Mouse (Mus musculus) hindlimb bud, embryonic 11.5 days (tissue): ENCODE measurements at regions not wholly inside any gene's neighbourhood (a gene's known extent, or its start where the extent isn't known, plus 50 kb on each side); places are given as distances from the start of the nearest gene placed in this dataset.

Experiments
- DNase-seq: peaks from one replicate; pipeline ENCODE4 v3.0.0-alpha.2; 2012; ENCODE audit warnings: low read depth, low spot score; ENCODE audit errors: extremely low spot score

GRCm38 (mm10) chr8:11909146-11909545 lies 68.9 kb downstream of the Tex29 start:
- DNase-seq = no peak

GRCm38 (mm10) chr8:11911639-11912450 lies 71.6 kb downstream of the Tex29 start:
- no peak for DNase-seq

GRCm38 (mm10) chr8:11912451-11913128 lies 72.3 kb downstream of the Tex29 start:
- no peak for DNase-seq

GRCm38 (mm10) chr8:11913129-11913900 lies 73.0 kb downstream of the Tex29 start:
- DNase-seq = no peak

- DNase-seq = no peak
Observed at GRCm38 (mm10) chr8:11914131-11914530, 73.9 kb downstream of the Tex29 start.

GRCm38 (mm10) chr8:11914681-11915474 lies 74.6 kb downstream of the Tex29 start:
- DNase-seq = no peak

- DNase-seq = no peak
Observed at GRCm38 (mm10) chr8:11915721-11916120, 75.4 kb downstream of the Tex29 start.

GRCm38 (mm10) chr8:11919876-11920275 lies 79.6 kb downstream of the Tex29 start:
- DNase-seq = no peak

- DNase-seq = no peak
Observed at GRCm38 (mm10) chr8:11923115-11923514, 82.8 kb downstream of the Tex29 start.

GRCm38 (mm10) chr8:11924165-11924564 lies 83.9 kb downstream of the Tex29 start:
- no peak for DNase-seq

- DNase-seq = peak; percentile 39
Observed at GRCm38 (mm10) chr8:11942892-11943332, 102.6 kb downstream of the Tex29 start.

GRCm38 (mm10) chr8:11947766-11948165 lies 107.5 kb downstream of the Tex29 start:
- no peak for DNase-seq

- no peak for DNase-seq
Observed at GRCm38 (mm10) chr8:11956268-11956667, 116.0 kb downstream of the Tex29 start.

GRCm38 (mm10) chr8:11957046-11957783 lies 116.9 kb downstream of the Tex29 start:
- DNase-seq = peak; percentile 52

GRCm38 (mm10) chr8:11958176-11958575 lies 117.9 kb downstream of the Tex29 start:
- no peak for DNase-seq

- no peak for DNase-seq
Observed at GRCm38 (mm10) chr8:11959466-11959865, 119.2 kb downstream of the Tex29 start.

- no peak for DNase-seq
Observed at GRCm38 (mm10) chr8:11963575-11963974, 123.3 kb downstream of the Tex29 start.

GRCm38 (mm10) chr8:11967670-11968069 lies 127.4 kb downstream of the Tex29 start:
- DNase-seq = no peak

GRCm38 (mm10) chr8:11970515-11970914 lies 130.2 kb downstream of the Tex29 start:
- DNase-seq = no peak

GRCm38 (mm10) chr8:11973436-11973835 lies 133.2 kb downstream of the Tex29 start:
- DNase-seq = no peak
